Mouse (Mus musculus): ENCODE results near the gene Pex26.

Gene Pex26

GRCm38 (mm10) chr6:121210149-121210925 lies 26.9 kb downstream of the Pex26 start, which contains the start of gene Tuba8:
Gene Tuba8, plus strand, starts transcription at chr6:121210696.
- DNase-seq = peak; percentile 55

GRCm38 (mm10) chr6:121210926-121211289 lies 27.4 kb downstream of the Pex26 start:
- DNase-seq = no peak

- DNase-seq = peak; percentile 28
Measured at GRCm38 (mm10) chr6:121211743-121212142, 28.3 kb downstream of the Pex26 start.

DNA sequence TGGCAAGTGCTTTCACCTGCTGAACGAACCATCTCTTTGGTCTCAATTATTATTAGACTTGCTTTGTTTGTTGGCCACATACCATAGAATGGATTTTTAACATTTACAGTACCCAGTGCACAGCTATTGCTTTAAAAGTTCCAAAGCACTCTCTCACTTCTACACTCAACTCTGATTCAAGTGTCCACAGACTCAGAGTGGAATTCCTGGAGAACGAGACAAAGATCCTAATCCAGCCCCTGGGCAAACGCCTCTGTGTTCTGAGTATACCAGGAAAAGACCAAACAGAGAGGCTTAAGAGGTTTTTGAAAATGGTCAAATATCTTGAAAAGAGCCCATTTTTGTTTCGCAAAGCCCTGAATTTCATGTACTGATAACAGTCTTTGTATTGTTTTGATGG lies 29.5 kb downstream of the Pex26 start:
- DNase-seq = no peak

GRCm38 (mm10) chr6:121214221-121214620 lies 30.8 kb downstream of the Pex26 start:
- no peak for DNase-seq

GRCm38 (mm10) chr6:121214667-121215330 lies 31.3 kb downstream of the Pex26 start:
- DNase-seq = peak; percentile 21

DNA sequence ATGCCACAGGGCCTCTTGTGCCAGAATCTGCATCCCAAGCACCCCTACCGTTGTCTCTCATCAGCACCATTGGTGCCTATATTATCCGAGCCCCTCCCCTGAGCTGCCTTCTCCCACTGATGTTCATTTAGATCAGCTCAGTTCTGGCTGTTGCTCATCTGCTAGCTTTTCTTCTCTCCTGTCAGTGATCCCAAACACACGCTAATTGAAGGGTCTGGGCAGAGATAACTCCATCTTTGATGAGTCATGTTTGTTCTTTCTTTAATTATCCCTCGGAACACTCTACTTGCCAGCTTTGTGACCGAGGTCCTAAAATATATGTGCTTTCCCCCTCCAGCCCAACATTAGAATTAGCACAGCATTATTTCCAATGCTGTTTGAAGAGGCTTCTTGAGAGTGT lies 31.9 kb downstream of the Pex26 start:
- DNase-seq = no peak

DNA sequence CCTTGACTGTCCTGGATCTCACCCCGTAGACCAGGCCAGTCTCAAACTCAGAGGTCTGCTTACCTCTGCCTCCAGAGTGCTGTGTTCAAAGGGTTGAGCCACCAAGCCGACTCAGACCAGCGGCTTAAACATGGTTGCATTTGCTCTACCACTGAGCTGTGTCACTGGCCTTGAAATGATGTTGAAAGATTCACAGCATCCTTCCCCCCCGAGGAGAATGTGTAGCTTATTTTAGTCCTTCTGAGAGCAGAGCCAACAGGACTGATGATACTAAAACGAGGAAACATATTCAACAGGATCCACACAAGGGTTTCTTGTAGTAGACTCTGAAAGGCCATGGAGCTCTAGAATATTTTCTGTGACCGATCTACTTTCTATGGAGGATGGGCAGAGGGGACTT lies 32.4 kb downstream of the Pex26 start:
- no peak for DNase-seq

GRCm38 (mm10) chr6:121216589-121217255 lies 33.3 kb downstream of the Pex26 start:
- DNase-seq = no peak

- no peak for DNase-seq
Measured at GRCm38 (mm10) chr6:121218002-121218401, 34.5 kb downstream of the Pex26 start.

GRCm38 (mm10) chr6:121219406-121219805 lies 35.9 kb downstream of the Pex26 start:
- DNase-seq = no peak

DNA sequence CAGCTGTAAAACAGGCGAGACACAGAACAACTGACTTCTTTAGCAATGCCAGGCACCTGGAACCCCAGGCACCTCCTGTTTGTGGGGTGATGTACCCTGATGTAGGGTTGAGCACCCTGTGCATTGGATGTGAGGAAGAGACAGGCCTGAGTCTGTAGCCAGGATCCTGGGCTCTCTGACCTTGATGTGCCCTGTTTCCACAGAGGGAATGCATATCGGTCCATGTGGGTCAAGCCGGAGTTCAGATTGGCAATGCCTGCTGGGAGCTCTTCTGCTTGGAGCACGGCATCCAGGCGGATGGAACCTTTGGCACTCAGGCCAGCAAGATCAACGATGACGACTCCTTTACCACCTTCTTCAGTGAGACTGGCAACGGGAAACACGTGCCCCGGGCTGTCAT lies 36.7 kb downstream of the Pex26 start:
- DNase-seq = no peak

- no peak for DNase-seq
Measured at GRCm38 (mm10) chr6:121221876-121222597, 38.6 kb downstream of the Pex26 start.

GRCm38 (mm10) chr6:121223001-121223400 lies 39.5 kb downstream of the Pex26 start:
- no peak for DNase-seq

DNA sequence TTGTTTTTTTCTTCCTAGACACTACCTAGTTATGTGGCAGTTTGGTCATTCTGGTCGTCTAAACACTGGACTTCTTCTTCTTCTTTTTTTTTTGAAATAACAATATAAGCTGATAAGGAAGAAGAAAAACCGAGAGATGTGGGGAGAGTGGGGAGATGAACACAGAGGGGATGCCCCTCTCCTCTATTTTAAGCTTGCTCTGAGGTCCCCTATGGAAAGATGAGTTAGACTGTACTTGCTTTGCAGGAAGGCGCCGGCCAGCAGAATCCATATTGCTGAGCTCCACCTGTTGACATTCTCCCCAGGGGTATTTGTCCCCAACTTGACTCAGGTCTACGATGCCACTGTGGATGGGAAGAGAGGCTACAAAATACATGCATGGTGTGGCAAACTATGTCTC lies 40.6 kb downstream of the Pex26 start:
- DNase-seq = no peak

DNA sequence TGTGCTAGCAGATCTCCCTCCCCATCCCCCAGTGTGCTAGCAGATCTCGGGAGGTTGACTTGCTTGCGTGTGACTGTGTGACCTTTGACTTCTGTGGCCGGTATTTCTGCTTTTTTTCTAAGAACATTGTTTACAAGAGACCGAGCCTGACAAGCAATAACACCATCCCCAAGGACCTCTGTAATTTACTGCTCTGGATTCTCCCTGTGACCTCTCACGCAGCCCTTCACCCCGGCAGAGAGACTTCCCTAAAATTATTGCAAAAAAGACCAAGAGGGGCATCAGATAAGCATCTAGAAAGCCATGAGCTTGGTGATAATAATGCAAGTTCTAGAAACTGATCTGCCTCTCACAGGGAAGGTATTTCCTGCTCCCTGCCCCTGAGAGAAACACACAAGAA lies 41.5 kb downstream of the Pex26 start:
- no peak for DNase-seq

GRCm38 (mm10) chr6:121226043-121226442 lies 42.6 kb downstream of the Pex26 start:
- no peak for DNase-seq

DNA sequence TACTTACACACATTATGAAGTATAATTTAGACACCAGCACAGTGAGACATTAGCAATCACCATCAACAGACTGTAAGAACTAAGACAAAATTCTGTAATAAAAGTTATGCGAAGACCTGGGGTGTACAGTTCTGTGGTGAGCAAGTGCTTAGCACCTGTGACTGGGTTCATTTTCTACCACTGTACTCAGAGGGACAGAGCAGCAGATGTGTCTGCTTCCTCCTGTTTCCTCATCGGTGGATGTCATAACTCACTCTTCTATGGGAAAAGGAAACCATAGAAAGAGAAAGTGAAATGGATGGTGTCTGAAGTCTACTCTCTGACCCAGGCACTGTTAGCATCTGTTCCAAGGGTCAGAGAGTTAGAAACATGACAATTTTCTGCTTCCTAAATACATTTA lies 43.3 kb downstream of the Pex26 start:
- no peak for DNase-seq

GRCm38 (mm10) chr6:121228421-121228820 lies 45.0 kb downstream of the Pex26 start:
- no peak for DNase-seq

- no peak for DNase-seq
Measured at GRCm38 (mm10) chr6:121232652-121233051, 49.2 kb downstream of the Pex26 start.

GRCm38 (mm10) chr6:121236386-121236785 lies 52.9 kb downstream of the Pex26 start:
- DNase-seq = no peak

DNA sequence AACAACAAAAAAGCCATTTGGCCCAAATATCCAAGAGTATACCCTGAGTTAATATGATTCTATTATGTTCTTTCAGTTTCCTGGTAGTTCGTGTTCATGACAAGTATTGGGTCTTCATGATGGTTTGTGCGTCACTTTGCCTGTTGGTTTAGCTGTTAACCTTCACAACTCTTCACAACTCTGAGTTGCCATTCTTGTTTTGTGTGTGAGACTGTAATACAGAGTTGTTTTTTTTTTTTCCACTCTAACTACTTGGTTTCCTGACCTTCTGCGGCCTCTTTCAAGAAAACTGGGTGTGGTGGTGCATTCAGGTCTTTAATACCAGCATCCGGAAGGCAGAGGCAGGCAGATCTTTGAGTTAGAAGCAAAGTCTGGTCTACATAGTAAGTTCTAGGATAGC lies 54.7 kb downstream of the Pex26 start:
- no peak for DNase-seq

DNA sequence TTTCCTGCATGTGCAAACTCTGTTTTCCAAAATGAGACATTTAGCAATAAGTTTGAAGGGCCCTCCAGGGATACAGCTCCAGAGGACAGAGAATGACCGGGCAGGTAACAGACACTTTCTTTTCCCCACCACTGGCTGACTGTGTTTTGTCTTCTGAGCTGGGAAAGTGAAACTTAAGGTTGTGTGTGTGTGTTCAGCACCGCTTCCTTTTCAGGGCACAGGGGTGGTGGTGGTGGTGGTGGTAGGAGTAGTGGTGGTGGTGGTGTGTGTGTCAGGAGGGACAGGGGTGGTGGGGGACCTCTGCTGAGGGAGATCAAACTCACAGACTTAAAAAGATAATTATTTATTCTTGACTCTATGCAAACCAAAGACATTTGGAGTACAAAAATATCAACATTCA lies 58.3 kb downstream of the Pex26 start:
- DNase-seq = no peak

All from liver (tissue).